Comparison of ENCODE assay signal across 21 mouse cellular contexts in the genomic region with DNA sequence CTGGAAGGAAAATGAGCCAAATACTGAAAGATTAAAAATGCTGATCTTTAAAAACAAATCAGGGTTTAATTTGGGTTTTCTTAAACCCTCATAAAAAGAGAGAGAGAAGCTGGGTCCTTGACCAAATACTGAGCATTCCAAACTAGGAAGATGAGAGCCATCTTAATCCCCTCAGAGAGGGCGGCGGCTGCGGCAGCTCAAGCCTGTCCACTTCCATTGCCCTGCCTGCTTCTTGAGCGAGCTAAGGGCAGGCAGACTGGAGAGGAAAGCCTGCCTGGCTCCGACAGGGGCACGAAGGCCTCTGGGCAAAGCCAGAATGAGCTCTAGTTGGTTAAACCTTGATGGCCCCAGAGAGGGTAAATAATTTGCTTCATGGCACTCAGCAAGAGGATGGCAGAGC.
A peak's percentile ranks its signal among the peaks of the same experiment; 100 is the strongest.
DNase-seq lines count a peak whose midpoint lies in the region; ATAC-seq and TF ChIP-seq lines count a peak whose summit lies in the region.
"Had no signal": no experiment of that assay in that cellular context is flagged by ENCODE, and none has a peak within 500 bp of the region (broad histone marks: within the 10 kb centered on the region; RNA-seq: fewer than 3 reads in every experiment).

No protein-coding gene starts in this region.

- no peak overlapping the region for H3K4me2 ChIP-seq in intestine, embryonic 15.5 days (replicated peaks)
- no peak overlapping the region for H3K4me2 ChIP-seq in intestine, embryonic 16.5 days (ENCODE audit: low read depth, low read length)
- H3K4me2 ChIP-seq in stomach, embryonic 16.5 days (ENCODE audit: low read depth, low read length) = no peak overlapping the region
- H3K4me2 ChIP-seq: embryonic facial prominence, embryonic 15.5 days; forebrain, embryonic 15.5 days; hindbrain, embryonic 13.5 days had no signal

- H3K36me3 ChIP-seq in intestine, embryonic 15.5 days = no peaks in the 10 kb centered on the region
- no peaks in the 10 kb centered on the region for H3K36me3 ChIP-seq in intestine, embryonic 16.5 days (ENCODE audit: control insufficient read depth, insufficient read depth, low read length)
- H3K36me3 ChIP-seq in stomach, embryonic 16.5 days (ENCODE audit: control insufficient read depth, insufficient read depth, low read length) = no peaks in the 10 kb centered on the region
- H3K36me3 ChIP-seq: embryonic facial prominence, embryonic 15.5 days; forebrain, embryonic 10.5 days; forebrain, embryonic 15.5 days; heart, embryonic 10.5 days; hindbrain, embryonic 13.5 days had no signal

- H3K9ac ChIP-seq in intestine, embryonic 15.5 days = no peak overlapping the region
- no peak overlapping the region for H3K9ac ChIP-seq in intestine, embryonic 16.5 days (ENCODE audit: low read depth, low read length)
- no peak overlapping the region for H3K9ac ChIP-seq in stomach, embryonic 16.5 days (ENCODE audit: low read length)
- H3K9ac ChIP-seq: embryonic facial prominence, embryonic 15.5 days; forebrain, embryonic 15.5 days; hindbrain, embryonic 13.5 days had no signal

- H3K27me3 ChIP-seq in intestine, embryonic 15.5 days (replicated peaks) = no peaks in the 10 kb centered on the region
- no peaks in the 10 kb centered on the region for H3K27me3 ChIP-seq in intestine, embryonic 16.5 days (replicated peaks; ENCODE audit: control insufficient read depth, insufficient read depth, low read length)
- no peaks in the 10 kb centered on the region for H3K27me3 ChIP-seq in stomach, embryonic 16.5 days (ENCODE audit: control insufficient read depth, insufficient read depth, low read length)
- H3K27me3 ChIP-seq: embryonic facial prominence, embryonic 15.5 days; forebrain, embryonic 15.5 days; hindbrain, embryonic 13.5 days had no signal

- no peak for TF ChIP-seq POLR2A in lung, adult 2 months (IDR thresholded peaks at IDR 0.05; ENCODE audit: borderline replicate concordance, extremely low read depth, low read depth, low read length)

- WGBS in lung, adult 2 months = 60% methylated on average over 6 of the region's 6 CpGs
- 75% methylated on average over 6 of the region's 6 CpGs for WGBS in intestine, embryonic 15.5 days
- 59% methylated on average over 6 of the region's 6 CpGs for WGBS in intestine, embryonic 16.5 days
- 61% methylated on average over 6 of the region's 6 CpGs for WGBS in stomach, embryonic 16.5 days

- H3K27ac ChIP-seq in intestine, embryonic 15.5 days = 0 out of 2 replicates have a peak overlapping the region, but pooled peaks have one; percentile 63
- H3K27ac ChIP-seq in intestine, embryonic 16.5 days (ENCODE audit: low read length) = peak overlapping the region; percentile 49
- H3K27ac ChIP-seq in stomach, embryonic 16.5 days (ENCODE audit: low read length) = peak overlapping the region; percentile 79
- H3K27ac ChIP-seq: embryonic facial prominence, embryonic 15.5 days; forebrain, embryonic 15.5 days; hindbrain, embryonic 13.5 days had no signal

- no peaks in the 10 kb centered on the region for H3K9me3 ChIP-seq in intestine, embryonic 15.5 days
- H3K9me3 ChIP-seq in intestine, embryonic 16.5 days (ENCODE audit: control insufficient read depth, low read length) = no peaks in the 10 kb centered on the region
- H3K9me3 ChIP-seq in stomach, embryonic 16.5 days (replicated peaks; ENCODE audit: control insufficient read depth, low read length) = no peaks in the 10 kb centered on the region
- H3K9me3 ChIP-seq: embryonic facial prominence, embryonic 15.5 days; forebrain, embryonic 10.5 days; forebrain, embryonic 15.5 days; heart, embryonic 10.5 days; hindbrain, embryonic 13.5 days had no signal

- TF ChIP-seq CTCF in lung, adult 2 months (IDR thresholded peaks at IDR 0.05; ENCODE audit: insufficient read depth, low read length) = no peak

- no peak for ATAC-seq in intestine, embryonic 15.5 days
- ATAC-seq in intestine, embryonic 16.5 days = no peak
- peak; percentile 65; the same call in 1 of the 2 replicates for ATAC-seq in stomach, embryonic 16.5 days (ENCODE audit: insufficient read depth, low FRiP score)
- ATAC-seq: forebrain, embryonic 15.5 days had no signal

- peak; percentile 16 for DNase-seq in lung, adult 2 months
- DNase-seq in lung, postnatal 25 days (ENCODE audit: low spot score) = no peak
- no peak for DNase-seq in spleen, postnatal 10 days (ENCODE audit: low spot score in 2 of 2)
- no peak for DNase-seq in left cerebral cortex, adult 18-20 months (ENCODE audit: low spot score in 2 of 2)
- DNase-seq: adrenal gland, adult 8-10 months; adrenal gland, postnatal 36 days; cerebellum, adult 8-10 months; cerebellum, postnatal 14 days; embryo, embryonic 11 days; gastrocnemius, postnatal 36 days; heart, adult 18-20 months; heart, postnatal 10 days had no signal

- H3K4me1 ChIP-seq in lung, adult 2 months (ENCODE audit: control insufficient read depth, insufficient read depth, low read length) = peaks cover 4% of the 10 kb centered on the region; the same call in 1 of the 2 replicates
- peaks cover 21% of the 10 kb centered on the region; the same call in 1 of the 2 replicates for H3K4me1 ChIP-seq in intestine, embryonic 15.5 days (replicated peaks)
- 0 out of 2 replicates have a peak, but pooled peaks cover 3% of the 10 kb centered on the region for H3K4me1 ChIP-seq in intestine, embryonic 16.5 days (ENCODE audit: control insufficient read depth, insufficient read depth, low read length)
- peaks cover 24% of the 10 kb centered on the region for H3K4me1 ChIP-seq in stomach, embryonic 16.5 days (ENCODE audit: control insufficient read depth, insufficient read depth, low read length)
- H3K4me1 ChIP-seq: forebrain, embryonic 15.5 days; hindbrain, embryonic 13.5 days had no signal

- no peak overlapping the region for H3K4me3 ChIP-seq in lung, adult 2 months (replicated peaks; ENCODE audit: extremely low read depth, low read depth, low read length)
- no peak overlapping the region for H3K4me3 ChIP-seq in intestine, embryonic 15.5 days (replicated peaks)
- H3K4me3 ChIP-seq in intestine, embryonic 16.5 days (ENCODE audit: low read length) = no peak overlapping the region
- H3K4me3 ChIP-seq in stomach, embryonic 16.5 days (replicated peaks; ENCODE audit: low read length) = no peak overlapping the region
- H3K4me3 ChIP-seq: embryonic facial prominence, embryonic 15.5 days; erythroblast, embryonic 14.5 days; forebrain, embryonic 10.5 days; forebrain, embryonic 15.5 days; heart, embryonic 10.5 days; hindbrain, embryonic 13.5 days had no signal
